Mouse (Mus musculus): Measurements from ENCODE around the gene Plekhb1.

DNA sequence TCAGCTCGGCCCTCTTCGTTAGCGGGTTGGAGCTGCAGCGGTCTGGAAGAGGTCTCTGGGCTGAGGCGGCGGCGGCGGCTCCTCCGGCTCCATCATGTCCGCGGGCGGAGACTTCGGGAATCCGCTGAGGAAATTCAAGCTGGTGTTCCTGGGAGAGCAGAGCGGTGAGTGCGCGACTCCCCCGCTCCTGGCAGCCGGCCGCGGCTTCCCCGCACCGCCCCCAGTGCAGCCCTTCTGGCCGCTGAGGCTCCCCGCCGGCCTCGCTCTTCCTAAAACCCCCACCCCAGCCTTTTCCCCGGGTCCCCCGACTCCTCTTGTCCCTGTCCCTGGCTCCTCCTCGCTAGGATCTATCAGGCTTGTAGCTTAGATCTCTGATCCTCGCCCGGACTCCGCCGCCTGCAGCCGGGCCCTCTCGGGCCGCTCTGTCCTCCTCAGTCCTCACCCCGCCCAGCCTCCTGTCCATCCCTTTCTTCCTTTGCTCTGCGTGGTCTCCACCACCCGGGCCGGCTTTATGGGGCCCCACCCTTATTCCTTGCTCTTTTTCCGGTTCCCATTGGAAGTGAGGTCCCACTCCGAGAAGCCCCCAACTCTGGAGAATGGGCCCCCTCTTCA is 54.0 kb downstream of the Plekhb1 start, which contains the start of gene Mrpl48:
- TF ChIP-seq CTCF (IDR thresholded peaks at IDR 0.05; ENCODE audit: low read depth) (no peak), EP300 (optimal IDR thresholded peaks at IDR 0.05) (no peak)
